Mouse (Mus musculus) left cerebral cortex, postnatal 25 days (tissue): ENCODE results near the gene Kctd3. TPM values are rescaled to one million over a fixed set of nuclear protein-coding genes. Genes with fewer than 3 reads are reported as not detected.
"Not testable (repeated sequence)": the region's sequence is repeated elsewhere in the genome, so short reads cannot be mapped to it uniquely, and the experiment has no call there.

Experiments used
- DNase-seq, 2 experiments: peaks; one replicate each; pipeline ENCODE4 v3.0.0; 2022; ENCODE audit warnings: low spot score in 2 of 2, mixed read lengths in 1 of 2
- intact Hi-C: fragments of 180-260 bp; cut with DNase I; formaldehyde crosslinking; loops from one replicate; pipeline ENCODE4 v1.15.1; 2025
- total RNA-seq, 2 experiments: library from RNA; stranded (reverse); gene quantifications; 2 replicates each; pipeline ENCODE4 v1.2.3; 2021

Gene Kctd3
- total RNA-seq, result 100 to 1,000 TPM in 1 of 2 experiments, 10 to 100 TPM in 1; 92.8 to 100 TPM

DNA sequence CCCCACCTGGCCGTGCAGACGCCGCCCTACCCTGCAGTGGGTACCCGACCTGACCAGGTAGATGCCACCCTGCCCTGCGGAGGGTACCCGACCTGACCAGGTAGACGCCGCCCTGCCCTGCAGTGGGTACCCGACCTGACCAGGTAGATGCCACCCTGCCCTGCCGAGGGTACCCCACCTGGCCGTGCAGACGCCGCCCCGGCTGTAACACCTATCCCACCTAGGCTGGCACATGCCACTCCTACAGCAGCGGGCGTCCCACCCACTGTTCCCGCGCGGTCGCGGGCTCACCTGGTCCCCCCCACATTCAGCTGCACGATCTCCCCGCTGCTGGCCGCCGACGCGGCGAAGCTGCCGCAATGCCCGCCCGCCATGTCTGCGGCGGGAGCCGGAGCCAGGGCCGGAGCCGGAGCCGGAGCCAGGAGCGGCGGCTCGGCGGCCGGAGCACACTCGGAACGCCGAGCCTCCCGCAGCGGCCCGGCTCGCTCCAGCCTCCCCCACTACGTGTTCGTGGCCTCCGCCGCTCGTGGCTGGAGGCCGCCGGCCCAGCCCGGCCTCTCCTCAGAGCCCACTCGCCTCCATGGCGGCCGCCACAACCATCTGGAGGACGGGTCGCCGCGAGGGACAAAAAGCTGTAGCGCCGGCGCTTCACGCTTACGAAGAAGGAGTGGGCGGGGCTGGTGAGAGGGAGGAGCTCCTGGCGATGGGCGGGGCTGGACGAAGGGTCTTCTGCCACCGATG is at the start of gene Kctd3:
Gene Kctd3 (minus strand): TSS at position 603 of the 741 bp plus-strand sequence.
- intact Hi-C loops, result no loop called here
- DNase-seq, result peak; percentile 96

DNA sequence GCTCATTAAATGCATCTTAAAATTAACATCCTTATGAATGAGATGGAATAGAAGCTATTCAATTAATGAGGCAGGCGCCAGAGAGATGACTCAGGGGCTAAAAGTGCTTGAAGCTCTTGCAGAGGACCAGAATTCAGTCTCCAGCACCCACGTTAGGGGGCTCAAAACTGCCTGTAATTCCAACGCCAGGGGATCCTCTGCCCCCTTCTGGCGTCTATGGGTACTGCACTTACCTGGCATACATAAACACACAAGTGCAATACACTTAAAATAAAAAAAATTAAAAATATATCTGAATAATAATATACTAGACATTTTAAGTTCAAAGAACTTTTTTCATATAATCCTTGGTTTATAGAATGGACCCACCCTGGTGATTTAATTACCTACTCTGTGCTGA is 49.8 kb upstream of the Kctd3 start:
- no peak for DNase-seq
- intact Hi-C loops, result no loop called here

DNA sequence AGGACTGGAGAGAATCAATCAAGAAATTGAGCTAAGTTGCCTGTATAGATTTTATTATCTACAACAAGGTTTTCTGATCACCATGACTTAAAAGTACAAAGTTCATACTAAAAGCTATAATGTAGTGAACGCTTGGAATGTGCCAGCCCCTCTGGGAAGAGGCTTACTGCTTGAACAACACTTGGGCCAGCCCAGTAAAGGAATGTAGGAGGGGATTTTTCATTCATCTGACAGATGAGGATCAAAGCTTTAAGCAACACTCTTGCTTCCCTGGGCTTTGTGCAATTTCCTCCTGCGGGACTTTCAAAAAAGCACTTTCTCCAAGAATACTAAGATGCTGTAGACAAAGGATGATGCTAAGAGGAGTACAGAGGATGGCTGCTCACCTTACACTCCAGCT is 48.3 kb upstream of the Kctd3 start:
- intact Hi-C loops, result loop anchor here (1.0 kb wide), 1 partner anchor 17 kb away; no protein-coding TSS in a partner anchor
- no peak for DNase-seq

DNA sequence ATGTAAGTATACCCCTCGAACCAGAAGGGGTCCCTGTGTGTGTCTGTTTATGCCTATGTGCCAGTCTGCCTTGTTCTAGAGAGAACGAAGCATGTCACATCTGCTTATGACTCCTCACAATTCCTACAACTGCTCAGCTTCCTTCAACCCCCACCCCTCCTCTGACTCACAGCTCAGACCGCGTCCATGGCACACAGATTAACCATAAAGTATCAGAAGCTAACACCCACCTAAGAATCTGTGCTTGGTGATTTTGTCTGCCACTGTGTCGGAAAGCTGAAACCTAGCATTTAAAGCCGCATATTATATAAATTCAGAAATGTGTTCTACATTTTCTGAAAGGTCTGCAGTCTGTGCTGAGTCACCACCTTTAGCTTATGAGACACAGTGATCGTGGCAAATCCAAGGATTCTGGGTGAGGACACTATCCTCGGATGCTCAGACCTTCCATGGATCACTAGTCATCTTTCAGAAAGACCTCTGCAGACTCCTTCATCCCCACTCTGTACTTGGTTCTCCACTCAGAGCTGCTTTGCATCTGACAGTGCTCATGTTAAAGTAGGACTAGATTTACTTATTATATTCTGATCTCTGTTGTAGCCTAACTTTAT is 47.4 kb upstream of the Kctd3 start:
- intact Hi-C loops, result loop anchor here (1.0 kb wide), 1 partner anchor 16 kb away; no protein-coding TSS in a partner anchor
- DNase-seq, result peak; percentile 55 to 85

DNA sequence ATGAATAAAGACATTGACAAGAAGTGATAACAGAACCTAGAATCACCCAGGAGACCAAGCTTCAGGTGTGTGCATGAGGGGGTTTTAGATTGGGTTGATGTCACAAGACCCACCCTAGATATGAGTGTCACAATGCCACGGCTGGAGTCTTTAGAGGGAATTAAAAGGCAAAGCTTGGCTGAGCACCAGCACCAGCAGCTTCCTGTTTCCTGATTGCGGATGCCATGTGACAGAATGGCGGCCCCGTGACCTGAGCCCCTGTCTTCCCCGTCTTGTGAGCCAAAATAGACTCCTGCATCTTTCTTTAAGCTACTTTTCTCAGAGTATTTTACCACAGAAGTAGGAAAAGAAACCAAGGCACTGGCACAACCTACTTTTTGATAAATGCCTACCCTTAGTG is 46.5 kb upstream of the Kctd3 start:
- intact Hi-C loops, result no loop called here
- no peak for DNase-seq

DNA sequence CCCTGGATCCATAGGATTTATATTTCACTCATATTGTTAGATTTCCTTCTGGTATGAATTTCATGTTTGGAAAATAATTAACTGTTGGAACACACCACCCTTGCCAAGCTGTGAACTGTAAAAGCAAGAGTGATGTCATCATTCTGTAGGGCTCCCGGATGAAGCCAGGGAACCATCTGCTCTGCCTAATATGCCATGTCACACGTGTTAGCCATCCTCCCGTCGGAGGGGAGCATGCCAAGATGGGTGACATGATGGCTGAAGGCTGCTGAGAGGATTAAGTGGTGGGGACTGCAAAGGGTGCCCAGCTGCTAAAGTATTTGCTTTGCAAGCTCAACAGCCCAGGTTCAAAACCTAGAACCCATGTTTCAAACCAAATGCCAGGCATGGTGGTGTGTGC is 44.5 kb upstream of the Kctd3 start:
- intact Hi-C loops, result no loop called here

DNA sequence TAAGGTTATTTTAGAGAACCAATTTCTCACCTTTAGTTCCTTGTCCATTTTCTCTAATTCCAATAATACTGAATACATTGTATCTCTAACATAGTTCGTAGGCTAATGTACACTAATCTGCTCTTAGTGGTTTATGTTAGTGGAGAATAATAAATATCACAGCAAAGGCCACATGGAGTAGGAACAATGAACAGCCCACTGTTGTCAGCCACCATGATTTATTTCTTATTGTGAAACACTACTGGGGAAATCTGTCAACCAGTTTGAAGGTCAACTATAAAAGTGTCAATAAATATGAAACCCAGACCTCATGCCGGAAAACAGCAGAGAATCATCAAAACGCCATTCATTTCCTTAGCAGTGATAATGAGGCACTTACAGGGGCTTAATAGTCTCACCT is 42.5 kb upstream of the Kctd3 start:
- no peak for DNase-seq
- intact Hi-C loops, result no loop called here

More for the DNA sequence above, 44.5 kb upstream of the Kctd3 start:
- no peak for DNase-seq

DNA sequence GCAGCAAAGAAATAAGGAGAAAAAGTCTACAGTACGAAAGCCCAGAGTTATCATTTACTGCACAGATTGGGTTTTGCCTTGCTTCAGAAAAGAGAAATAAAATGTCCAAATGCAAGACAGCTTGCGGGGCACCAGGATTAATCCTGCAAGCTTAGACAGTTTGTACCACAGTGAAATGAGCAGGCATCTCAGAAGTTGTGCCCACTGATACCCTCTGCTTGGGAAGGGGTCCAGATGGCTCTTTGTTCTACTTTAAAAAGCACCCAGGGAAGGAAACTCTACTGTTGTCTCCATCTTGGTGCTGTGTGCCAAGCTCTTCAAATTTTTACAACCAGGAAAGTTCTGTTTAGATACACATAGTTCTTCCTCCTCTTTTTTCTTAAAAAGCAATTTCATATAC is 40.7 kb upstream of the Kctd3 start:
- peak in 1 of 2 experiments; percentile 67 for DNase-seq
- intact Hi-C loops, result loop anchor here (2.0 to 5.0 kb wide), 2 partner anchors 169 to 484 kb away; no protein-coding TSS in a partner anchor

DNA sequence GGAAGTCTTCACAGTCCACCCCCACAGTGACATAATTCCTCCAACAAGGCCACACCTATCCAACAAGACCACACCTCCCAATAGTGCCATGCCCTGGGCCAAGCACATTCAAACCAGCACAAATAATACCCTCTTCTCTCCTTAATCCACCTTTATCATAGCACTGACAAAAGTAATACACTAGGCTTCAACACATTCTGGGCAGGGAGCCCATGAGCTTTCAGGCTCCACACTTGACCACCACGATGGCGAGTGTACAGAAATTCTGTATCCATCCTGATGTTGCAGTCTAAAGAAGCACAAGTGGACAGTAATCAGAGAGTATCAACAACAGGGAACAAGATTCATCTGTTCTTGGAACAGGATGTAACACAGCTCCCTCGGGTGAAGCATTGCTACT is 40.3 kb upstream of the Kctd3 start:
- DNase-seq, result no peak
- intact Hi-C loops, result loop anchor here (2.0 to 5.0 kb wide), 2 partner anchors 169 to 485 kb away; no protein-coding TSS in a partner anchor

DNA sequence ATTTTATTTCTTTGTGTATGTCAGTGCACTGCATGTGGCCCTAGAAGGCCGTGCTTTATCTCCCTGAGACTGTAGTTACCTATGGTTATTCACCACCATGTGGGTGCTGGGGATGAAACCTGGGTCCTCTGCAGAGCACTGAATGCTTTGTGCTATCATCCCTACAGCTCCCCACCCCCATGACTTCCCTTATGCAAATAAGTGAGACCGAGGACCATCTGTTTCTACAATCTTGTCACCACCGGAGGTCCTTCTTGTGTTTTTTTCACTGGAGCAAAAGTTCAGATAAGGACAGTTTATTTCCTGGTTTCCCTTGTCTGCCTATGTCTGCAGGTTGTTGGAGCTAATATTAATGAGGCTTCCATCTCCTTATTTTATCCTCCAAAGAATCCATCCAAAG is 39.2 kb upstream of the Kctd3 start:
- DNase-seq, result no peak
- intact Hi-C loops, result loop anchor here (5.0 kb wide), 1 partner anchor 170 kb away; no protein-coding TSS in a partner anchor

DNA sequence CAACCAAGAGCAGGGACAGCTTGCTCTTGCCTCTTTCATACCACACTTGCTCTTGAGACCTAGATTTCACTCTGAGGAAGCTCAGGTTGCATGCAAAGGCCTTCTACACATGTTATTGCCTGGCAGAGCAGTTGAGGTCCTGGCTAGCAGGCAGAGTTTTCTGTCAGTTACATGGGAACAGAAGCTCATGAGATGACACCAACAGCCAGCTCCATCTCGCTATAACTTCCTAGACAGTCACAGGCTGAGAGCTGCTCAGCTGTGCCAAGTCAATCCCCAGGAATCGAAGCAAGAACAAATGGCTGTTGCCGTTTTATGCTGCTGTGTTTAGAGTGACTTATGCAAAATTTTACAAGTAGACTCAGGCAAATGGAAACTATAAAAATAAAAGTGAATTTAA is 38.7 kb upstream of the Kctd3 start:
- peak in 1 of 2 experiments; percentile 54 for DNase-seq
- intact Hi-C loops, result loop anchor here (5.0 kb wide), 1 partner anchor 171 kb away; no protein-coding TSS in a partner anchor

DNA sequence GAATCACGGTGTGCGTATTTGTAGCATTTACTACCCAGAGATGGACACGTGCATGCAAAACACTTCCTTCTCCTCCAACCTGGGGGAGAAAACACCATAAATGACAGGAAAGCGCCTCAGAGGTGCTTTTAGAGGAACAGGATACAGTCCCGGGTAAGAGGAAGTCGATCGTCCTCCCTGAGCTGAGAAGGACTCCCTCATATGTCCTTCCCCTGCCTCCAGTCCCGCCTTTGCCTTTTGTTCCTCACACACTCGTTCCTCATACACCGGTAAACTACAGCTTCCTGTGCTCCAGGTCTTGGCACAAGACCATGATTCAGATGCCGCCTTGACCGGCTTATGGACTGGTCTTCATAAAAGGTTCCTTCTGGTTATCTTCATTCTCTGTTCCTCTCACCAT is 33.6 kb upstream of the Kctd3 start:
- no peak for DNase-seq
- intact Hi-C loops, result no loop called here

DNA sequence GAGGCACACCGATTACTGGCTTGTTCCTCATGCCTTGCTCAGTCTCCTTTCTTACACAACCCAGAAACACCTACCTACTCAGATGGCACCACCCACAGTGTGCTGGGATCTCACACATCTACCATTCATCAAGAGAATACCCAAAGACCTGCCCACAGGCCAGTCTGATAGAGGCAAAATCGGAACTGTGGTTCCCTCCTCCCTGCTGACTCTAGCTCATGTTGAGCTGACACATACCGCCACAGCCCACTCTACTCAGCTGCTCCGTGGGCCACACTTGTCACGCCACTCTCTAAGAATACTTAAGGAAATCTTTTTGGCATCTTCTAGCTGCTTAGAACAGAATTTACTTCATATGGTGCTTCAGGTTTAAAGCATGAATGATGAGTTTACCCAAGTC is 31.7 kb upstream of the Kctd3 start:
- intact Hi-C loops, result loop anchor here (1.0 to 5.0 kb wide), 6 partner anchors 16 to 593 kb away; no protein-coding TSS in a partner anchor
- DNase-seq, result peak; percentile 45 to 97

DNA sequence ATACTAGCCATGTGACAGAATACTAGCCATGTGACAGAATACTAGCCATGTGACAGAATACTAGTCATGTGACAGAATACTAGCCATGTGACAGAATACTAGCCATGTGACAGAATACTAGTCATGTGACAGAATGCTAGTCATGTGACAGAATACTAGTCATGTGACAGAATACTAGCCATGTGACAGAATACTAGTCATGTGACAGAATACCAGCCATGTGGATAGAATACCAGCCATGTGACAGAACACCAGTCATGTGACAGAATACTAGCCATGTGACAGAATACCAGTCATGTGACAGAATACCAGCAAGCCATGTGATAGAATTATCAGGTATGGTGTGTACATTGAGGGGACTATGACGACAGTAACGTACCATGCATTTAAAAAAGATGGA is 25.2 kb upstream of the Kctd3 start:
- DNase-seq, intact Hi-C loops: not testable (repeated sequence)

DNA sequence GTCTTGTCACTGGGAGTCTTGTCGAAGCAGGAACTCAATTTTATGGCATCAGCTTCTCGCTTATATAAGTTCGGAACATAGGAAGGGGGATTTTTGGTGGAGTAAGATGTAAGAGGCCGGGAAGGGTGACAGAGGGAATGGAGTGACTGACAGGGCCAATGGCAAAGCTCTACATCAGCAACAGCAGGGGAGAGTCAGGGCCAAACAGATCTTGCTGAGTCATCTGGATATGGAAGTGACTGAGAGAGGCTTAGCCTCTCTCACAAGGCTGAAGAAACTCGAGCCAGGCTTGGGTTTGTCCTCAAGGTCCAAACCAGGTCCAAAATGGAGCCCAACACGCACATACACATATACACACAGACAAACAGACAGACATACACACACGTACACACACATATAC is 23.3 kb upstream of the Kctd3 start:
- DNase-seq, result no peak
- intact Hi-C loops, result no loop called here

DNA sequence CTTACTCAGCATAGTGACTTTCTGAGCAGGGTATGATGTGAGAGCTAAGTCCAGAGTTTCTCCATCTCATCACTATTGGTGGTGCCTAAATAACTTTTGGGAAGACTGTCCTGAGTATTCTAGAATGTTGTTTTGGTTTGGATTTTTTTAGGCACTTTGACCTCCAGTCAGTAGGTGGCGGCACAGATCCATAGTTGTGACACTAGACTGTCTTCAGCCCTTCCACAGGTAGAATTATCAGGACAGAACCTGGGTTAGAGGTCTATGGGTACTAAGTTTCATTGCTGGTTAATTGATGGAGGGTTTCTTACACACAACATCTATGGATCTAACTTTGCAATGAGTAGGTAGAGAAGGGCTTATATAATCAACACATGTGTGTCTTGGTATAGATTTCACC is 20.6 kb upstream of the Kctd3 start:
- intact Hi-C loops, result loop anchor here (5.0 kb wide), 2 partner anchors 314 to 619 kb away; no protein-coding TSS in a partner anchor
- peak in 1 of 2 experiments; percentile 42 for DNase-seq

DNA sequence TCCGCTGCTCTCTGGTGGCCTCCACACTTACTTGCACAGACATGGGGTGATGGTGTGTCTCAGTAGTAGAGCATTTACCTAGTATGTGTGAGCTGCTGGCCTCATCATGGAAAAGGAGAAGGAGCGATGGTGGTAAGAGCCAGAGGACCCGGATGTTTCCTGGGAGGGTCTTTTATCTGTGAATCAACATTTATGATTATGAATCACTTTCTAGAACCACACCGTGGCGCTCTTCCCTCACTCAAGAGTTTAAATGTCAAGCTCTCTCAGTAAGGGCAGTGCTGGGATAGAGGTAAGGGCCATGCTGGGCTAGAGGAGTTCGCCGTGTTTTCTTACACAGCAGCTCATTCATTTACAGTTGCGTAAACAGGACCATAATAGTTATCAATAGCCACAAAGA is 19.2 kb upstream of the Kctd3 start:
- intact Hi-C loops, result loop anchor here (2.0 to 5.0 kb wide), 4 partner anchors 315 to 648 kb away; no protein-coding TSS in a partner anchor
- DNase-seq, result peak in 1 of 2 experiments; percentile 51

DNA sequence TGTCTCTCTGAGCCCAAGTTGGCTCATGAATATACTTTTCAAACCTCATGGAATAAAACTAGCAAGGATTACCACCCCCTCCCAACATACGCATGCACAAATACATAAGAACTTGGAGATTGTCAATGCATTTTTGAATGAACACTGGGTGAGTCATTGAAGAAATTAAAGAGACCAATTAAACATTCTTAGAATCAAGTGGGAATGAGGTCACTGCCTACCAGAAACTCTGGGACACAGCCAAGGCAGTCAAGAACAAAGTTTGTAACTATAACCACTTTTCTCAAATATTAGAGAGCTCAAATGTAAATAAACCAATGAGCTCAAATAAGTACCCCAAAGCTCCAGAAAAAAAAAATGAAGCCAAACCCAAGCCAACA is 16.1 kb upstream of the Kctd3 start:
- intact Hi-C loops, result loop anchor here (2.0 kb wide), 1 partner anchor 859 kb away; no protein-coding TSS in a partner anchor
- DNase-seq, result no peak

DNA sequence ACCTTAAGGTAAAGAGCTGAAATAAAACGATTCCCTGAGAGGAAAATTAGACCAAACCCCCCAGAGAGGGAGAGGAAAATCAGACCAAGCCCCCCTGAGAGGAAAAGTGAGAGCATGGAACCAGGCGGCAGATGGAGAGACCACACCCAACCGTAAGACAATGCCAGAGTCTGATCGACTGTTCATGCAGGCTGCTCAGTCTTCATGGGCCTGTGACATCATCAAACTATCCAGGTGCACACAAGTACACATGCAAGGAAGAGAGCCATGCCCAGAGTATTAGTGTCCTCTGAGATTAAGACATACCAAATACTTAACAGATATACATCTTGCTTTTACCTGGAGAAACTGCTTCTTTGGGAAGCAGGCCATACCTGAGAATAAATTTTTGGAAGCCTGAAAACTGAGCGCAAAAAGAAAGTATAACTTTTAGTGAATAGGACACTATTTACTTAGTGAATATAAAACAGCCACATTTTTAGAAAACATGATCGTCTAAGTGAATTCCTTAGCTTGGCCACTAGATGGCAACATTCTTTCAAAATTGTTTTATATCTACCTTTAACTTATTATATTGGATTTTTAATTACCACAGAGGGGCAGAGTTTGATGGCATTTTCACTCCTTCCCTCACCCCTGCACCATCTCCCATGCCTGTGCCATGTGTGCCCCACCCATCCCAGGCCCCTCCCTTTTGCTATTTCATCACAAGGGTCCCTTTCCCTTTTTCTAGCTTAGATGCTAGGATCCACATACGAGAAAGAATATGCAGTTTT is 15.5 kb upstream of the Kctd3 start:
- DNase-seq, result no peak
- intact Hi-C loops, result no loop called here

DNA sequence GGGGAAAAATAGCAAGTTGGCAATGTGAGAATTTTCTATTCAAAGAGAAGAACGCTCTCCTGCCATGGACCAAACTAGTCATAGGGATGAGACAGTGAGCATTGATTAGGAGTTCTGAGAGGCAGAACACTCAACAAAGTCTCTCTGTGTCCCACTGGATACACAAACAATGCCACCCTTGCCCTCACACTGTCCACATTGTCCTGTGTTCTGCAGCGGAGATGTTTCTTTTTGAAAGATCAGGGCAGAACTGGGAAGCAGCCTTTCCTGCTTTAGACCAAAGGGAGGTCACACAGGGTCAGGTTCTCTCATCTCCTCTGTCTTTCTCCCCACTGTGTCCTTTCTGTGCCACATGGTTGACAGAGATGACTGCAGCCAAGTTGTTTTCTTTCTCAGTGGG is 7.7 kb upstream of the Kctd3 start:
- peak in 1 of 2 experiments; percentile 32 for DNase-seq
- intact Hi-C loops, result no loop called here
